Mouse (Mus musculus) monocyte, adult 5-6 weeks (primary cell): ENCODE data around the gene Chrdl2. TPM values are rescaled to one million over a fixed set of nuclear protein-coding genes. Genes with fewer than 3 reads are reported as not detected.

Source experiments
- ATAC-seq: fragments of 153-309, 156-312 bp; replicated peaks from 2 replicates; pipeline ENCODE4 v1.8.0; 2017; ENCODE audit warnings: mild to moderate bottlenecking; ENCODE audit not compliant: low TSS enrichment, insufficient number of reproducible peaks, severe bottlenecking, poor library complexity, low FRiP score
- total RNA-seq: library from RNA; stranded (forward); fragments of 200-1000, 200-491, 200-594 nt; gene quantifications from 3 replicates; pipeline ENCODE4 v1.2.3, GENCODE M21; 2017

The Chrdl2 gene
- total RNA-seq, 1 experiment from 2014 or later, result not detected

- peak; percentile 97 for ATAC-seq
Measured at GRCm38 (mm10) chr7:99980132-99980591, 25.8 kb upstream of the Chrdl2 start, which contains the start of gene Rnf169. Gene Rnf169 (minus strand): TSS chr7:99980448.

- ATAC-seq, result no peak
Measured at GRCm38 (mm10) chr7:99981311-99981710, 24.7 kb upstream of the Chrdl2 start.

GRCm38 (mm10) chr7:99982256-99983242, 23.4 kb upstream of the Chrdl2 start:
- no peak for ATAC-seq

DNA sequence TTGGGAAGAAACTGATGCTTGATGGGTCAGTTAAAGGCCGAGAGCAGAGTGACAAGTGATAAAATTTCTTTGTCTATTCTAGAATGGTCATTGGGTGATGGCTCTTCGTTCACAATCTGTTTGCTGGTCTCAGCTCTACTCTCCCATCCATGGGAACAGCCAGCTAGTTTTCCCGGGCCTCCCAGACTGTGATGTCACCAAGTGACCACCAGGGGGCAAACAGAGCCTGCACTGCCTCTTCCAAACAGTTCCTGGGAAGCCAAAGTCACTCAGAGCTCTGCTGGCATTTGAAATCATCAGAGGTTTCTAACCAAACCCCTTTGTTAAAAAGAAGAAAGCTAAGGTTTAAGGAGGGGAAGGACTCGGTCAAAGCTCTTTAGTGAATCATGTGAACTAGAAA, 17.2 kb upstream of the Chrdl2 start:
- ATAC-seq, result 0 out of 2 replicates have a peak, but pooled peaks have one; percentile 44

DNA sequence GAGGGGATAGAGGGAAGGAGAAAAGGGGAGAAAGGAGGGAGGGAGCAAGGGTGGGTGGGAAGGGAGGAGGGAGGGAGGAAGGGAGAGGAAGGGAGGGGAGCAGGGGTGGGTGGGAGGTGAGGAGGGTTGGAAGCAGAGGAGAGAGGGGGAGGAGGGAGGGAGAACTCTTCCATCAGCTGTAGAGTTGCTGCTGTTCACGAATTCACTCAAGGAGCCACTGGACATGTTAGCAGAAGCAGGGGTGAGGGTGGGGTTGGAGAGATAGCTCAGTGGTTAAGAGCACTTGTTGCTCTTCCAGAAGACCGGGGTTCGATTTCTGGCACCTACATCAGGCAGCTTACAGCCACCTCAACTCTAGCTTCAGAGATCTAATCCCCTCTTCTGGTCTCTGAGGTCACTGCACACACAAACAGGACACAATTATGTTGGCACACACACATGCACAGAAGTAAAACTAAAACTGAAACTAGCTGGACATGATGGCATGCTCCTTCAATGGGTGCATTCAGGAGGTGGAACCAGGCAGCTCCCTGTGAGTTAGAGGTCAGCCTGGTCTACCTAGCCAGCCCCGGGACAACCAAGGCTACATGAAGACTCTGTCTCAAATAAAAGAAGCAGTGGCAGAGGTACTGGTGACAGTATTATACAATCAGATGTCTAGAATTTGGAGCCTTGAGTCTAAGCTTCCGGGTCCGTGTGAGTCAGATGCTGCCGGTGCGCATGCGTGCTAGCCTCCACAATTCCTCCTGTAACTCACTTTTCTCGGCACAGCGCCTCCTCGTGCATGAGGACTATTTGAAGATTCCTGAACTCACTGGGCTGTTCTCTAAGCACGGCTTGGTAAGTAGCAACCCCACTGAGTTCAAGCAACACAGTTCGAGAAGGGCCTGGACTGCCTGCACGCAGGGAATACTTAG, 15.9 kb upstream of the Chrdl2 start:
- ATAC-seq, result 0 out of 2 replicates have a peak, but pooled peaks have one; percentile 33

- ATAC-seq, result no peak
Measured at GRCm38 (mm10) chr7:99990990-99991707, 14.8 kb upstream of the Chrdl2 start.

DNA sequence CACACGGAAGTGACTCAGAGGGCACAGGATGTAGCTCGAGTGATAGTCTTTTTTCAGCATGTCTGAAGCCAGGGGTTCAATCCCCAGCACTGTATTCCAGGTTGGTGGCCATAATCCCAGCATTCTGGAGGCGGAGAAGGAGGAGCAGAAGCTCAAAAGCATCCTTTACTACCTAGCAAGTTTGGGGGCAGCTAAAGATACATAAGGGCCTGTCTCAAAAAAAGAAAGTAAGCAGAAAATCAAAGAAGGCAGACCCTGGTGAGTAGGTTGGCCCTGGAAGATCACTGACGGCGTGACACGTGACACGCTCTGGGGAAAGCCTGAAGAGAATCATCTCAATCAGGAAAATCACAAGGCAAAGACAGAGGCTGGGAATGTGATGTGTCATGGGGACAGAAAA, 12.8 kb upstream of the Chrdl2 start:
- no peak for ATAC-seq

DNA sequence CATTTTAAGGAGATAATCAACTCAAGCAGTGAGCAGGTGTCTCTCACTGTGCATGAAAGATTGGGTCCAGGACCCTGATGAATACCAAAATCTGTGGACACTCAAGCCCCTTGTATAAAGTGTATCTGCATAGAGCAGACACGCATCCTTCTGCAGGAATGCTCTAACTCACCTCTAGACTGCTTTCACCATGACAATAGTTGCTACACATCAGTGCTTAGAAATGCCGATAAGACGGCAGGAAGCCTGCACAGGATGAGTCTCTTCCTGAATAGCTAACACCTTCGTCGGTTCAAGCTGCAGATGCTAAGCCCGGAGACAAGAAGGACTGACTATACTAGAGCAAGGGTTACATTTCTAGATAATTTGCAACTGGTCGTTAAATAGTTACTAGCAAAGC, 10.8 kb upstream of the Chrdl2 start:
- ATAC-seq, result no peak

GRCm38 (mm10) chr7:99998668-99999067, 7.3 kb upstream of the Chrdl2 start:
- ATAC-seq, result no peak

DNA sequence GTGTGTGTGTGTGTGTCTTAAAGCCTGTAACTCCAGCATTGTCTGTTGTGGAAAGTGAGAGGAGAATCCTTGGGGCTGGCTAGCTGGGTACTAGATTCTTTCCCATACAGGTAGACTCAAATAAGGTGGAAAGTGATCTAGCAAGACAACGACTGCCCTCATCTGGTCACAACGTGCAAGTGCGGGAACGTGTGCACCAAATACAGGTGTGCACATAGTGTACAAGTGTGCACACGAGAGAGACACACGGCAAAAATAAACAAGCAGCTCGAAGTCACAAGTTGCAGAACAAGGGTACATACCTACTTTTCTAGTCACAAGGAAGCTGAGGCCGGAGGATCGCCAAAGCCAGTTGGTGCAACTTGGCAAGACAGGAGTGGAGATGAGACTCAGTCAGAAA, 2.2 kb upstream of the Chrdl2 start:
- ATAC-seq, result no peak

DNA sequence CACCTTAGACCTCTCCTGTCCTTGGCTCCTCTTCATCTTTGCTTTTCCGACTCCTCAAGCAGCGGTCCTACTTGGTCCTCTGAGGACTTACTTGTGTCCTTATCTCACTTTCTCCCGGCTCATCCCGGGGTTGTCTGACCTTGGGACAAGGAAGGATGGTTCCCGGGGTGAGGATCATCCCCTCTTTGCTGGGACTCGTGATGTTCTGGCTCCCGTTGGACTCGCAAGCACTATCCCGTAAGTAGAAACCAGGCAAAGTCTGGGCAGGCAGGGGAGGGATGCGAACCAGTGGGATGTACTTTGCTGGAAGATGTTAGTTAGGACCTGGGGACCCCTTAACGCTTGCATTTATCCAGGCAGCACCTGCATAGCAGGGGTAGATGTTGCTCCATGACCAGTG, 439 bp downstream of the Chrdl2 start:
- ATAC-seq, result no peak

GRCm38 (mm10) chr7:100008765-100009164, 2.8 kb downstream of the Chrdl2 start:
- no peak for ATAC-seq

DNA sequence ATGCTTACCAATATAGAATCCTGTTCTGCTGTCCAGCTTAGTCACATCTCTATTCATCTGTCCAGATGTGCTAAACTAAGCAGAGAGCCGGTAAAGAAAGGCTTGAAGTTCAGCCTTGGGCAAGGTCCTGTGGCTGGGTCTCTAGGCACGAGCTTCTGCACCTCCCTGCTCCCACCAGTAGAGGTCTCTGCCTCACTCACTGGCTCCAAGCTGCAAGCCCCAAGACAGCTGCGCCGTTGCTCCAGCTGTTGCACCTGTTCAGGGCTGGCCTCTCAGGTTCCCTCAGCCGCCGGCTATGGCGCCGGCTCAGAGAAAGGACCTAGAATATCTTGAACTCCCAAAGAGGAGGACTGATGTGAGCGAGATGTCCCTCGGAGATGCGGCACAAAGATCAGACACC, 3.7 kb downstream of the Chrdl2 start:
- peak; percentile 81; the same call in 1 of the 2 replicates for ATAC-seq

GRCm38 (mm10) chr7:100010711-100011110, 4.7 kb downstream of the Chrdl2 start:
- no peak for ATAC-seq

DNA sequence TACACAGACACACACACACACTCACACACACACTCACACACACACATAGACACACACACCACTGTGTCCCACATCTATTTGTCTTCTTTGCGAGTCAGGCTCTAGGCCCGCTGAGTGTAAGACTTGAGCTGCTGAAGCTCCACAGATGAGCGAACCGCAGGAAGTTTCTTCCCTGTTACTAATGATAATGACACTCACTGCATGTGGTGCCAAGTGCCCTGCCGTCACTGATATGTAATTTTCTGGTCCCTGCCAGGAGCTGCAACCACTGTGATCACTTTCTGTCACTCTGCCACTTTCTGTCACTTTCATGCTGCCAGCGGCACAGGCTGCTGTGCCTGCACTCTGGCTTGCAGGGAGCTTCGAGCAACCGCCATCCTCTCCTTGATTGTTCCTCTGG, 6.1 kb downstream of the Chrdl2 start:
- no peak for ATAC-seq

GRCm38 (mm10) chr7:100012515-100012914, 6.5 kb downstream of the Chrdl2 start:
- no peak for ATAC-seq

DNA sequence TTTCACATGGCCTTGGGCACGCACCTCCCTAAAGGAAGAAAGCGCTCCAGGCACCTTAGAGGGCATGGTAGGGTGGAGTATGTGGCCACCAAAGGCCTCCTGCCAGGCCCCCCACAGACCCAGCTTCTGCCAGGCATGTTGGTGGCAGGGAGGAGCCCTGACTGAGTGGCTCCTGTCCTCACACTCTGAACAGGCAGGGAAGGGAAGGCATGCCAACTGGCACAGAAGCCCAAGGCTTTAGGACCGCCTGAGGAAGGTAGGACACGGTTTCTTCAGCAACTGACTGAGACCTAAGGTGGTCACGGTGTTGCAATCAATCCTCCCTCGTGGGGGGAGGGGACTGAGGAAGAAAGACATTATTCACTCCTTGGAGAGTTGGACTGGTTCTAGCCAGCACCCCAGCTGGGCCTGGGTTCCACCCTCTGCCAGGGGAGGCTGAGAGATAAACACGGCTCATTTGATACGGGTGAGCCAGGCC, 8.2 kb downstream of the Chrdl2 start:
- no peak for ATAC-seq

GRCm38 (mm10) chr7:100017056-100017455, 11.1 kb downstream of the Chrdl2 start:
- no peak for ATAC-seq
